Mouse (Mus musculus) right cerebral cortex, postnatal 14 days (tissue): ENCODE measurements around the gene Tuba4a.
A peak's percentile ranks its signal among the peaks of the same experiment; 100 is the strongest.

Experiments
- DNase-seq: peaks from one replicate; pipeline ENCODE4 v3.0.0; 2022

The Tuba4a gene

GRCm38 (mm10) chr1:75210136-75211087, 9.3 kb downstream of the Tuba4a start, which contains the start of the genes Glb1l and Stk16:
TSS of gene Glb1l (minus strand) at chr1:75210813.
TSS of gene Stk16 (plus strand) at chr1:75210838.
- DNase-seq: peak; percentile 97

DNA sequence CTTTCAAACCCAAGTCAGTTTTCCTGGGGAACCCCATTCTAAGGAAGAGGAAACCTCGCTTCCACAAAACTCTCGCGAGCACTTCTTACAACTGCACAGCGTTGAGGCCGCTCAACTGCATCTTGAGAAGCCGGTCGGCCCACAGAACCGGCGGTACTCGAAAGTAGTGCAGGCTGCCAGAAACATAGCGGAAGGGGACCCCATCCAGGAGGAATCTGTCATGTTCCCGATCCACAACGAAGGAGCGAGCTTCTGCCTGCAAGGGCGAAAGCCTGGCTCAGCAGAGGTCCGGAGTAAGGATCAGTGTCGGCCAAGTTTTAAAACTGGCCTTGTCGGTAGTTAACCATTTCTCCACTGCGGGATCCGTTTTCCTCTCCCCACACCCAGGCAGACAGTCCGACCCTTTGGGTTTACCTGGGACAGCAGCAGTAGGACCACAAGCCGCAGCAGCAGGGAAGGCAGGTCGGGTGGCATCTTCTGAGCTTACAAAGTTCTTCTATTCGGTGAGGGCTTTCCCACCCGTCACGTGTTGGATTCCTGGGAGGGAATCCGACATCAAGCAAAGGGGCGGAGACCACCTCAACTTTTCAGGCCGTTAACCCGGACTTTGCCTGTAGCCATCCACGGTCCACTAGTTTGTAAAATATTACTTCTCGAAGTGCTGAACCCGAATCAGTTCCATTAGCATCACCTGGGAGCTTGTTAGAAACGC, 10.5 kb downstream of the Tuba4a start:
- no peak for DNase-seq

DNA sequence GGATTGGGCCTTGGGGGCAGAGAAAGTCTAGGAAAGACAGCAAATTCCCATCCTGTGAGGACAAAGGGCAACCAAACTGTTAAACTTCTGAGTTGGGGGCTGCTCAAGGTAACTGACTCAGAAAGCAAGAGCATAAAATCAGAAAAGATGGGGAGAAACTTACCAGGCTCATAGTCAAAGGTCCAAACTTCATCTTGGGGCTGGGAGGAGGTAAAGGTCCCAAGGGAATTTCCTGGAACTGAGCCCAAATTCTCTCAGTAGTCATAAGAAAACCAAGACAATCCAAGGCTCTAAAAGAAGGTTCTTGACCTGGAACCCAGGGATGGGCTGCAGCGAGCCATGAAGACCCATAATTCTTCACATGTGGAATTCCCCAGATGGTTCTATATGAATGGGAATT, 18.4 kb downstream of the Tuba4a start:
- no peak for DNase-seq

DNA sequence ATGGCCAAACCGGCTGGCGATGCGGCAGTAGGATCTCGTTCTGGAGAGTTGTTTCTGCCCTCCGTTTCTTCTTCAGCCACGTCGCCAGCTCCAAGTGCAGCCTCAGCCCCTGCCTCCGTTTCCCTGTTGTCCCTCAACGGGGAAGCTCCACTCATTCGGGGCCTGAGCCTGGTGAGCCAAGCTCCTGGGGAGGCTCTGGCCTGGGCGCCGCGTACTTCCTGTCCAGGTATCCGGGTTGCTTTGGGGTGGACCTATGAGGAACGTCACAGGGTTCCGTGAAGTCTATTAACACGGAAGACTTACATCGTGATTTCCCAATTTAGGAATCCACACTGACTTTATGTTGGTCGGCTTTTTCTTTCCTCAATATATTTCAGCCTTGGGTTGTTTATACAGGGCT, 27.2 kb downstream of the Tuba4a start:
- DNase-seq: no peak

GRCm38 (mm10) chr1:75191622-75192402, 27.9 kb downstream of the Tuba4a start, which contains the start of the genes Ankzf1 and Atg9a:
TSS of gene Ankzf1 (plus strand) at chr1:75192151.
TSS of gene Atg9a (minus strand) at chr1:75192196.
- DNase-seq: peak; percentile 90

GRCm38 (mm10) chr1:75191258-75191621, 28.4 kb downstream of the Tuba4a start:
- DNase-seq: no peak

GRCm38 (mm10) chr1:75190577-75190976, 29.1 kb downstream of the Tuba4a start:
- no peak for DNase-seq

DNA sequence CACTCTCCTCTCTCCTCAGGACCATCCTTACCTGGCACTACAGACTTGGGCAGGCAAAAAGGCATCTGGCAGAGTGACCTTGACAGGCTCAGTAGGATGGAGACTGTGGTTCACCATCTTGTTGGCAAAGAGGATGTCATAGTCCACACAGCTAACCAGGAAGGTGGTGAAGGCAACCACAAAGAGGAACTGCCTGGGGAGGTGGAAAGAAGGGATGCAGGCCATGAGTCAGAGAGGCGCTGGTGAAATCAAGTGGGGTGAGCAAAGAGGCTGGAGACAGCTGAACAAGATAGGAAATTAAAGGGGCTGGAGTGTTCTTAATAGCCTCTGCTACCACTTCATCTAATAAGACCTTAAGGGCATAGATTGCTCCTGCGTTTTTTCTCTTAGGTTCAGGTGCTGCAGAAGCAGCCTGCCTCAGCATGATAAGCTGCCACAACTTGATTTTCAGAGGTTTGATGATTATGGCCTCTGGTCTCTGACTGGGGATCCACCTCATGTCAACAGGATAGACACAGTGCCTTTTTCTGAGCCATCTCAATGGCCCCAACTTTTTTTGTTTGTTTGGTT, 31.7 kb downstream of the Tuba4a start:
- no peak for DNase-seq

DNA sequence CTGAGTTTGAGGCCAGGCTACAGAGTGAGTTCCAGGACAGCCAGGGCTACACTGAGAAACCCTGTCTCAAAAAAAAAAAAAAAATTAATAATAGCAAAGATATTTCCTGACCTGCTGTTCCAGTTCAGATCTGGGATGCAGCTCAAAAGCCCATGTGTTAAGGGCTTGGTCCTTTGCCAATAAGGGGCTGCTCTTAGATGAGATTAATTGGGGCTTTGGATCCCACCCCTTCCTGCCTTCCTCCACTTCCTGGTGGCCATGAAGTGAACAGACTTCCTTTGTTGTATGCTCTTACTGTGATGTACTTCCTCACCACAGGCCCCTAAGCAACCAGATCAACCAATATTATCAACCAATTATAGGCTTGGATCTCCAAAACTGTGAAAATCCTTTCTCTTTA, 32.5 kb downstream of the Tuba4a start:
- DNase-seq: no peak

DNA sequence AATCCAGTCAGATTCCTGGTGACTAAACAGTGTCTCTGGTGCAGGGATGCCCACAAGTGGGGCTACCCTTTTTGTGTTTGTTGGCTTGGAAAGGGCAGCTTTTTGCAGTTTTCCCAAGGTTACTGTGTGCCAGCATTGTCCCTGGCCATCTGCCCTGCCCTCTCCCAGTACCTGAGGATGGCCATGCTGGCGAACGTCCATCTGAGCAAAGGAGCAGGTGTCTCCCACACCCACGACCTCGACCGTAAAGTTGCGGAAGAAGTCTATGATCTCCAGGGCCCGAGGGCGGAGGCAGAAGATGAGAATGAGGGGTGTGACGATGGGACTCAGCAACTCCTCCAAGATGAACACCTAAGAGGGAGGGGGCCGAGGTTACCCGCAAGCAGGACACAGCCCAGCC, 34.2 kb downstream of the Tuba4a start:
- DNase-seq: no peak

DNA sequence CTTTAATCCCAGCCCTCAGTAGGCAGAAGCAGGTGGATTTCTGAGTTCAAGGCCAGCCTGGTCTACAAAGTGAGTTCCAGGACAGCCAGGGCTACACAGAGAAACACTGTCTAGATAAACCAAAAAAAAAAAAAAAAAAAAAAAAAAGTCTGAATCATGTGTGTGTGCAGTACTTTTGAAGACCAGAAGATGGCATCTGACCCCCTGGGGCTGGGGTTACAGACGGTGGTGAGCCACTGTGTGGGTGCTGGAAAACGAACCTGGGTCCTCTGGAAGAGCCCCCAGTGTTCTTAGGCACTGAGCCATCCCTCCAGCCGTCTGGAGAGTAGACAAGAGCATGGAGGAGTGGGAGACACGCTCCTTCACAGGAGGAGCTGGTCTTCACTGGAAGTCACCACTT, 37.5 kb downstream of the Tuba4a start:
- no peak for DNase-seq

DNA sequence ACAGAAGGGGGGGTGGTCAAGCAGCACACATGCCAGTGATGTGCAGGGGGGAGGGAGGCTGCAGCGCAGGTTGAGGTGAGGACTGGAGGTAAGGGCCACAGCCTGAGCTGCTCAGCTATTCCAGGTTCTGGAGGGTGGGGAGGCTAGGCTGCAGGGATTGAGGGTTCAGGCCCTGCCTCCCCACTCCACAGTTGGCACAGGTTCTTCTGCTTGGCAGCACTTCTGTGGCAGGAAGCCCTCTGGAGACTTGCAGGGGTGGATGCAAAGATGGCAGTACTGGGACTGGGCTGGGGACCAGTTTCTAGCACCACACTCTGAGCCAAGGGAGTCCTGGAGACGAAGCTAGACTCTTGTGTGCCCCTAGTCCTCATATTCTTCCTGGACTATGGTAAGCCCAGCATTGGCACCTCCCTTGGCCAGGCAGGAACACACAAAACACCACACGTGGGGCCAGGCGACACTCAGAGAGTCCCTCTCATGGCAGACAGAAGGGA, 38.2 kb downstream of the Tuba4a start:
- no peak for DNase-seq

GRCm38 (mm10) chr1:75180741-75181140, 38.9 kb downstream of the Tuba4a start:
- no peak for DNase-seq

DNA sequence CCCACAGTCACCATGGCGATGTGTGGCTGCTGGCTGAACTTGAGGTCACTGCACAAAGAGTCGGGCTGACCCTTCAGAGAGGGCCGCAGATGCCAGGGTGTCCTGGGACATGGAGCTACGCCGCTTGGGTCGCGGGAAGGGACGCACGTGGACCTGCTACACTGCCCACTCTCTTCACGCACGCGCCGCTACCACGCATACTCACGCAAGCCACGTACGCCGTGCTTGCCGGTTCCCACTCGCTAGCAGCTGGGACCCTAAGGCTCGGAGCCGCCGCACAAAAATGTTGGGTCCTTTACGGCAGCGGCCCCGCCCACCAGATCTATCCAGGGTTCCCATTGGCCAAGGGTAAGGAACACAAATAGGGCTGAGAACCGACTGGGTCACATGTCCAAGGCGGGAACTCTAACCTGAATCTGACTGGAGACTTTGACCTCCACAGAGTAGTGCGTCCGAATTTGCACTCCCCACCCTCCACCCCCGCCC, 39.5 kb downstream of the Tuba4a start, which contains the start of gene Abcb6:
Gene Abcb6, minus strand, starts transcription at position 288 of the 486 bp plus-strand sequence.
- DNase-seq: peak; percentile 93

- peak; percentile 56 for DNase-seq
Observed at GRCm38 (mm10) chr1:75179334-75180104, 40.1 kb downstream of the Tuba4a start.

DNA sequence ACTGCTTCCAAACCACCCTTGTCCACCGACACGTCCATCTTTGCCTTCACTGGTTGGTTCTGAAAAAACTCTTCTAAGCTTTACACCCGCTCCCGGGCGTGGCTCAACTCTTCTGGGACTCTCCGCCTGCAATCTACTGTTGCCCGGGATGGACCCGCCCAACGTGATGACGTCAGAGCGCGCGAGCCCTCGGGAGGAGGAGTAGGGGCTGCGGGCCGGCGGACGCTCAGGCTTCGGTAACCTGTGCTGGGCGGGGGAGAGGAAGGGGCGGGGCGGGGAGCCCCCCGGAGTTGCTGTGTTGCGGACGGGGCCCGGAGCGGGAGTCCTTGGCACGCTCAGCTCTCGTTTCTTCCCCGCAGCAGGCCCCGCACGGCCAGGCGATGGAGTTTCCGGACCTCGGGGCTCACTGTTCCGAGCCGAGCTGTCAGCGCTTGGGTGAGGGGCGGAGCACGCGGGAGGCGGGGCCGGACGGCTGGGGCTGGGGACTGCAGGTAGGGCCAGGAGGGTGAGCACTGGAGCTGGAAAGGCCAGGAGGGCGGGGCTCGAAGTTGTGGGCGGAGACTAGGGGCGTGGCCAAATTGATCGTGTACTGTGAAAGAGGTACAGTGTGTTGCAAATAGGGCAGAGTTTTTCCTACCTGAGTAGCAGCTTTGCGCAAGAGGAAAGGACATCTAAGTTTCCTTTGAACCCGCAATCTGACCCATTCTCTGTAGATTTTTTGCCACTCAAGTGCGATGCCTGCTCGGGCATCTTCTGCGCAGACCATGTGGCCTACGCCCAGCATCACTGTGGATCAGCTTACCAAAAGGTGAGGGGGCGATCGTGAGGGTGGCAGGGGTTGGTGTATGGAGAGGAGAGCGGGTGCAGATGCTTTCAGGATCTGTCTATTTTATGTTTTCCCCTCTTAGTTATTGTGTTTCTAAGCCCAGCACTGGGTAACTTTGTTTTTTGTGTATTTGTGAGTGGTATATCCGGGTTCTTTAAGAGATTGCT, 50.9 kb downstream of the Tuba4a start, which contains the start of gene Zfand2b:
Gene Zfand2b, plus strand, starts transcription at position 175 of the 993 bp plus-strand sequence.
- DNase-seq: peak; percentile 95

GRCm38 (mm10) chr1:75168093-75168471, 51.6 kb downstream of the Tuba4a start:
- no peak for DNase-seq
